Mouse (Mus musculus): Measurements from ENCODE around the gene Gm10644. TPM values are rescaled to one million over a fixed set of nuclear protein-coding genes. Genes with fewer than 3 reads are reported as not detected.

Gene Gm10644
- polyA plus RNA-seq, 1 experiment from 2014 or later, result 0.35 TPM

Small RNA genes lying within 50 kb of the gene (microRNA-seq; reads per million reads assigned to microRNA genes)
- not detected for gene Gm44330
- not detected for gene Gm44450

Other genes starting within 250 kb of the Gm10644 start
- gene Ddx39, start 240.0 kb downstream of the Gm10644 start, polyA plus RNA-seq (2015; fragmentation: Nextera tagmentation; extraction: Ambion mirVana), result 126 and 127 TPM in 2 replicates
- 46.1 and 52.6 TPM in 2 replicates for gene Adgre5, start 213.9 kb downstream of the Gm10644 start, polyA plus RNA-seq (2015; fragmentation: Nextera tagmentation; extraction: Ambion mirVana)
- gene Adgrl1, start 55.1 kb downstream of the Gm10644 start, polyA plus RNA-seq (2015; fragmentation: Nextera tagmentation; extraction: Ambion mirVana), result 17.2 and 23.5 TPM in 2 replicates
- 55.8 and 62.5 TPM in 2 replicates for gene Asf1b, start 302 bp upstream of the Gm10644 start, polyA plus RNA-seq (2015; fragmentation: Nextera tagmentation; extraction: Ambion mirVana)
- gene Prkaca, start 17.8 kb upstream of the Gm10644 start, polyA plus RNA-seq (2015; fragmentation: Nextera tagmentation; extraction: Ambion mirVana), result 171 and 227 TPM in 2 replicates
- 8.8 and 10.6 TPM in 2 replicates for gene Samd1, start 42.5 kb upstream of the Gm10644 start, polyA plus RNA-seq (2015; fragmentation: Nextera tagmentation; extraction: Ambion mirVana)
- gene 1700067K01Rik, start 46.3 kb upstream of the Gm10644 start, polyA plus RNA-seq (2015; fragmentation: Nextera tagmentation; extraction: Ambion mirVana), result 0.58 and 1.00 TPM in 2 replicates
- gene 2210011C24Rik, start 57.0 kb upstream of the Gm10644 start, polyA plus RNA-seq (2015; fragmentation: Nextera tagmentation; extraction: Ambion mirVana), result 0.27 and 0.71 TPM in 2 replicates
- 5.4 and 5.5 TPM in 2 replicates for gene Palm3, start 66.3 kb upstream of the Gm10644 start, polyA plus RNA-seq (2015; fragmentation: Nextera tagmentation; extraction: Ambion mirVana)
- 1.7 and 2.2 TPM in 2 replicates for gene Il27ra, start 87.4 kb upstream of the Gm10644 start, polyA plus RNA-seq (2015; fragmentation: Nextera tagmentation; extraction: Ambion mirVana)
- gene Rln3, start 89.8 kb upstream of the Gm10644 start, polyA plus RNA-seq (2015; fragmentation: Nextera tagmentation; extraction: Ambion mirVana), result not detected in 2 replicates
- 1.0 and 1.4 TPM in 2 replicates for gene Gm10643, start 109.9 kb upstream of the Gm10644 start, polyA plus RNA-seq (2015; fragmentation: Nextera tagmentation; extraction: Ambion mirVana)
- gene Rfx1, start 111.6 kb upstream of the Gm10644 start, polyA plus RNA-seq (2015; fragmentation: Nextera tagmentation; extraction: Ambion mirVana), result 8.0 and 8.5 TPM in 2 replicates
- 6.8 and 8.7 TPM in 2 replicates for gene Dcaf15, start 149.6 kb upstream of the Gm10644 start, polyA plus RNA-seq (2015; fragmentation: Nextera tagmentation; extraction: Ambion mirVana)
- 2.0 and 2.2 TPM in 2 replicates for gene Podnl1, start 170.8 kb upstream of the Gm10644 start, polyA plus RNA-seq (2015; fragmentation: Nextera tagmentation; extraction: Ambion mirVana)
- gene Cc2d1a, start 192.7 kb upstream of the Gm10644 start, polyA plus RNA-seq (2015; fragmentation: Nextera tagmentation; extraction: Ambion mirVana), result 28.5 and 29.2 TPM in 2 replicates
- gene 4930432K21Rik, start 192.8 kb upstream of the Gm10644 start, polyA plus RNA-seq (2015; fragmentation: Nextera tagmentation; extraction: Ambion mirVana), result 1.1 and 1.3 TPM in 2 replicates
- 1.8 and 3.0 TPM in 2 replicates for gene Nanos3, start 230.0 kb upstream of the Gm10644 start, polyA plus RNA-seq (2015; fragmentation: Nextera tagmentation; extraction: Ambion mirVana)